Mouse (Mus musculus): ENCODE measurements around the gene Atp8a1. TPM values are rescaled to one million over a fixed set of nuclear protein-coding genes. Genes with fewer than 3 reads are reported as not detected.

The Atp8a1 gene
- polyA plus RNA-seq, 1 experiment from 2014 or later, result 36.4 TPM

- WGBS, result 38% methylated on average over 12 of the region's 12 CpGs
- H3K27ac ChIP-seq, result peak overlapping the region; percentile 91
- no peaks in the 10 kb centered on the region for H3K9me3 ChIP-seq
- peak overlapping the region; percentile 80 for H3K4me2 ChIP-seq (replicated peaks)
- peaks cover 47% of the 10 kb centered on the region for H3K4me1 ChIP-seq (replicated peaks)
- H3K9ac ChIP-seq (replicated peaks), result peak overlapping the region; percentile 63; the same call in 1 of the 2 replicates
- ATAC-seq, result no peak
- no peaks in the 10 kb centered on the region for H3K36me3 ChIP-seq
- no peaks in the 10 kb centered on the region for H3K27me3 ChIP-seq
- H3K4me3 ChIP-seq (replicated peaks), result peak overlapping the region; percentile 89
Observed at GRCm38 (mm10) chr5:67848511-67849014, 1.3 kb upstream of the Atp8a1 start.

- H3K4me1 ChIP-seq (replicated peaks), result peaks cover 64% of the 10 kb centered on the region
- H3K36me3 ChIP-seq, result no peaks in the 10 kb centered on the region
- peak; percentile 5 for ATAC-seq
- peak overlapping the region; percentile 80 for H3K4me2 ChIP-seq (replicated peaks)
- no peaks in the 10 kb centered on the region for H3K27me3 ChIP-seq
- peak overlapping the region; percentile 89 for H3K9ac ChIP-seq (replicated peaks)
- H3K9me3 ChIP-seq, result no peaks in the 10 kb centered on the region
- WGBS, result under 1% methylated on average over 39 of the region's 39 CpGs
- H3K27ac ChIP-seq, result peak overlapping the region; percentile 91
- H3K4me3 ChIP-seq (replicated peaks), result peak overlapping the region; percentile 89
Observed at GRCm38 (mm10) chr5:67846361-67847224, 641 bp downstream of the Atp8a1 start.

GRCm38 (mm10) chr5:67845190-67845691 lies 2.0 kb downstream of the Atp8a1 start:
- H3K9ac ChIP-seq (replicated peaks), result peak overlapping the region; percentile 37; the same call in 1 of the 2 replicates
- peak overlapping the region; percentile 80 for H3K4me2 ChIP-seq (replicated peaks)
- ATAC-seq, result no peak
- no peaks in the 10 kb centered on the region for H3K9me3 ChIP-seq
- WGBS, result 24% methylated on average over 8 of the region's 8 CpGs
- H3K27me3 ChIP-seq, result no peaks in the 10 kb centered on the region
- H3K27ac ChIP-seq, result no peak overlapping the region
- H3K4me1 ChIP-seq (replicated peaks), result peaks cover 71% of the 10 kb centered on the region
- H3K4me3 ChIP-seq (replicated peaks), result peak overlapping the region; percentile 89
- H3K36me3 ChIP-seq, result no peaks in the 10 kb centered on the region

- H3K36me3 ChIP-seq, result no peaks in the 10 kb centered on the region
- 83% methylated on average over 4 of the region's 4 CpGs for WGBS
- ATAC-seq, result no peak
- H3K9ac ChIP-seq (replicated peaks), result no peak overlapping the region
- no peak overlapping the region for H3K4me3 ChIP-seq (replicated peaks)
- no peaks in the 10 kb centered on the region for H3K27me3 ChIP-seq
- H3K27ac ChIP-seq, result no peak overlapping the region
- H3K9me3 ChIP-seq, result no peaks in the 10 kb centered on the region
- H3K4me1 ChIP-seq (replicated peaks), result peaks cover 66% of the 10 kb centered on the region
- peak overlapping the region; percentile 80; the same call in 1 of the 2 replicates for H3K4me2 ChIP-seq (replicated peaks)
Observed at GRCm38 (mm10) chr5:67844070-67844469, 3.2 kb downstream of the Atp8a1 start.

- H3K9ac ChIP-seq (replicated peaks), result no peak overlapping the region
- H3K27me3 ChIP-seq, result no peaks in the 10 kb centered on the region
- peak overlapping the region; percentile 12 for H3K27ac ChIP-seq
- H3K4me3 ChIP-seq (replicated peaks), result 0 out of 2 replicates have a peak overlapping the region, but pooled peaks have one; percentile 4
- peaks cover 52% of the 10 kb centered on the region for H3K4me1 ChIP-seq (replicated peaks)
- 0 out of 2 replicates have a peak, but pooled peaks cover 1% of the 10 kb centered on the region for H3K36me3 ChIP-seq
- 16% methylated on average over 6 of the region's 6 CpGs for WGBS
- ATAC-seq, result no peak
- H3K9me3 ChIP-seq, result no peaks in the 10 kb centered on the region
- peak overlapping the region; percentile 32 for H3K4me2 ChIP-seq (replicated peaks)
Observed at GRCm38 (mm10) chr5:67842306-67842705, 4.9 kb downstream of the Atp8a1 start.

- WGBS, result 94% methylated on average over 5 of the region's 5 CpGs
- Histone ChIP-seq H3K36me3 (0 out of 2 replicates have a peak, but pooled peaks cover 11% of the 10 kb centered on the region), H3K9me3 (no peaks in the 10 kb centered on the region), H3K9ac (replicated peaks) (no peak overlapping the region), H3K27ac (no peak overlapping the region), H3K27me3 (no peaks in the 10 kb centered on the region), H3K4me2 (replicated peaks) (no peak overlapping the region), H3K4me1 (replicated peaks) (no peaks in the 10 kb centered on the region), H3K4me3 (replicated peaks) (no peak overlapping the region)
- ATAC-seq, result no peak
Observed at GRCm38 (mm10) chr5:67833841-67834240, 13.4 kb downstream of the Atp8a1 start.

- WGBS, result 86% methylated on average over 10 of the region's 10 CpGs
- H3K9ac ChIP-seq (replicated peaks), result no peak overlapping the region
- no peak overlapping the region for H3K4me3 ChIP-seq (replicated peaks)
- H3K9me3 ChIP-seq, result no peaks in the 10 kb centered on the region
- no peak overlapping the region for H3K27ac ChIP-seq
- 0 out of 2 replicates have a peak, but pooled peaks cover 2% of the 10 kb centered on the region for H3K36me3 ChIP-seq
- H3K4me2 ChIP-seq (replicated peaks), result no peak overlapping the region
- ATAC-seq, result no peak
- H3K4me1 ChIP-seq (replicated peaks), result no peaks in the 10 kb centered on the region
- H3K27me3 ChIP-seq, result no peaks in the 10 kb centered on the region
Observed at GRCm38 (mm10) chr5:67831293-67832147, 15.7 kb downstream of the Atp8a1 start.

- H3K4me3 ChIP-seq (replicated peaks), result no peak overlapping the region
- H3K27me3 ChIP-seq, result no peaks in the 10 kb centered on the region
- no peak overlapping the region for H3K4me2 ChIP-seq (replicated peaks)
- ATAC-seq, result no peak
- H3K4me1 ChIP-seq (replicated peaks), result no peaks in the 10 kb centered on the region
- no peaks in the 10 kb centered on the region for H3K36me3 ChIP-seq
- no peaks in the 10 kb centered on the region for H3K9me3 ChIP-seq
- 92% methylated on average over 3 of the region's 3 CpGs for WGBS
- H3K9ac ChIP-seq (replicated peaks), result no peak overlapping the region
- no peak overlapping the region for H3K27ac ChIP-seq
Observed at GRCm38 (mm10) chr5:67828356-67828755, 18.9 kb downstream of the Atp8a1 start.

- Histone ChIP-seq H3K4me2 (replicated peaks) (no peak overlapping the region), H3K27ac (no peak overlapping the region), H3K9me3 (no peaks in the 10 kb centered on the region), H3K4me3 (replicated peaks) (no peak overlapping the region), H3K4me1 (replicated peaks) (no peaks in the 10 kb centered on the region), H3K9ac (replicated peaks) (no peak overlapping the region), H3K27me3 (no peaks in the 10 kb centered on the region), H3K36me3 (no peaks in the 10 kb centered on the region)
- no peak for ATAC-seq
- WGBS, result 93% methylated on average over 3 of the region's 3 CpGs
Observed at GRCm38 (mm10) chr5:67826935-67827334, 20.3 kb downstream of the Atp8a1 start.

- no peaks in the 10 kb centered on the region for H3K27me3 ChIP-seq
- no peaks in the 10 kb centered on the region for H3K4me1 ChIP-seq (replicated peaks)
- 82% methylated on average over 9 of the region's 9 CpGs for WGBS
- no peak overlapping the region for H3K4me3 ChIP-seq (replicated peaks)
- ATAC-seq, result no peak
- no peak overlapping the region for H3K27ac ChIP-seq
- H3K9me3 ChIP-seq, result no peaks in the 10 kb centered on the region
- no peaks in the 10 kb centered on the region for H3K36me3 ChIP-seq
- H3K4me2 ChIP-seq (replicated peaks), result no peak overlapping the region
- H3K9ac ChIP-seq (replicated peaks), result no peak overlapping the region
Observed at GRCm38 (mm10) chr5:67826278-67826677, 21.0 kb downstream of the Atp8a1 start.

- no peaks in the 10 kb centered on the region for H3K4me1 ChIP-seq (replicated peaks)
- H3K27me3 ChIP-seq, result no peaks in the 10 kb centered on the region
- H3K27ac ChIP-seq, result no peak overlapping the region
- H3K4me3 ChIP-seq (replicated peaks), result no peak overlapping the region
- H3K36me3 ChIP-seq, result no peaks in the 10 kb centered on the region
- ATAC-seq, result no peak
- H3K9ac ChIP-seq (replicated peaks), result no peak overlapping the region
- WGBS, result 87% methylated on average over 2 of the region's 2 CpGs
- H3K9me3 ChIP-seq, result no peaks in the 10 kb centered on the region
- no peak overlapping the region for H3K4me2 ChIP-seq (replicated peaks)
Observed at GRCm38 (mm10) chr5:67824600-67824999, 22.6 kb downstream of the Atp8a1 start.

All from midbrain, embryonic 13.5 days (tissue).